17 mouse cellular contexts compared by ENCODE assay signal in the genomic region with DNA sequence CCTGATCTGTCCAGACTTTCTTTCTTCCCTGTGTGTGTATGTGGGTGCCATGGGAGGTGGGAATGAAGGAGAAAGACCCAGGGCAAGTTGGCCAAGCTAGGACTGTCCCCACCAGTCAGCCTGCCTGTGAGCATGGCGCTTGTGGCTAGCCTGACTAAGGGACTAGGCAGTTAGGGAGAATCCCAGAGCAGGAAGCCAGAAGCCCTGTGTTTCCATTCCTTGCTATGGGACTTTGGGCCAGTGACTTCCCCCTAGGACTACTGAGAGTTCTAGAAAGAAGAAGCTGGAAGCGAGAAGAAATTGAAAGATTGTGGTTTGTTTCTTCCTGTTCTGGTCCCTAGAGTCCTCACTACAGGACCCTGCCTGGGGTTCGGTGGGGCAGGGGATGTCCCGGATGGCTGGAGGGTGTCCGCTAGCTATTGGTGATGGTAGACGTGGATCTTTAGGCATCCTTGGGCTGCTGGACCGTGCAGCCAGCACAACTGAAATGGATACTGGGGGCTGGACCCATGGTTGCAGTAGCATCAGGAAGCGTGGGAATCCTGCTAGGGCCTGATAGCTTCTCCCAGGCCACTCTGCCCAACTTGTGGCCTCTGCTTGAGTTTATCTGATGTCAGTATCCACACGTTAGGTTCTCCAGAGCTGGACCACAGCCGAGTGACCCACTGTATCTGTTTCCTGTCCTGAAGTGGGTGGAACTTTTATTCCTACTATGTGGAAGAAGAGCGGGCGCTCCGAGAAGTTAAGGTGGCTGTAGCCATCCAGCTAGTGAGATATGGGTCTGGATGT. TPM values are rescaled to one million over a fixed set of nuclear protein-coding genes. Genes with fewer than 3 reads are reported as not detected.
A peak's percentile ranks its signal among the peaks of the same experiment; 100 is the strongest.
DNase-seq lines count a peak whose midpoint lies in the region; ATAC-seq and TF ChIP-seq lines count a peak whose summit lies in the region.
"Had no signal": no experiment of that assay in that cellular context is flagged by ENCODE, and none has a peak within 500 bp of the region (broad histone marks: within the 10 kb centered on the region; RNA-seq: fewer than 3 reads in every experiment).

No protein-coding gene starts in this region.

- TF ChIP-seq CTCF in stomach, postnatal 0 days (IDR thresholded peaks at IDR 0.05; ENCODE audit: low read depth), result no peak

- H3K27me3 ChIP-seq in hindbrain, embryonic 16.5 days (replicated peaks; ENCODE audit: control insufficient read depth, insufficient read depth, low read length), result no peaks in the 10 kb centered on the region
- H3K27me3 ChIP-seq in hindbrain, embryonic 11.5 days (ENCODE audit: control insufficient read depth, insufficient read depth, low read length), result no peaks in the 10 kb centered on the region
- H3K27me3 ChIP-seq in limb, embryonic 13.5 days, result no peaks in the 10 kb centered on the region
- H3K27me3 ChIP-seq in stomach, postnatal 0 days (ENCODE audit: control insufficient read depth, insufficient read depth, low read length), result no peaks in the 10 kb centered on the region
- H3K27me3 ChIP-seq: intestine, embryonic 15.5 days; neural tube, embryonic 15.5 days had no signal

- H3K4me2 ChIP-seq in hindbrain, embryonic 16.5 days (ENCODE audit: low read length), result no peak overlapping the region
- H3K4me2 ChIP-seq in hindbrain, embryonic 11.5 days (replicated peaks; ENCODE audit: low read depth, low read length), result no peak overlapping the region
- H3K4me2 ChIP-seq in limb, embryonic 13.5 days (replicated peaks), result no peak overlapping the region
- H3K4me2 ChIP-seq in stomach, postnatal 0 days (replicated peaks; ENCODE audit: low read depth), result no peak overlapping the region
- H3K4me2 ChIP-seq: intestine, embryonic 15.5 days; neural tube, embryonic 15.5 days had no signal

- H3K9me3 ChIP-seq in hindbrain, embryonic 16.5 days (ENCODE audit: control insufficient read depth, low read length), result no peaks in the 10 kb centered on the region
- H3K9me3 ChIP-seq in hindbrain, embryonic 11.5 days (ENCODE audit: control insufficient read depth, low read length), result no peaks in the 10 kb centered on the region
- no peaks in the 10 kb centered on the region for H3K9me3 ChIP-seq in limb, embryonic 13.5 days
- no peaks in the 10 kb centered on the region for H3K9me3 ChIP-seq in stomach, postnatal 0 days (ENCODE audit: control insufficient read depth, low read length)
- H3K9me3 ChIP-seq: intestine, embryonic 15.5 days; neural tube, embryonic 15.5 days had no signal

- peak overlapping the region; percentile 48 for H3K27ac ChIP-seq in hindbrain, embryonic 16.5 days (ENCODE audit: low read depth, low read length)
- H3K27ac ChIP-seq in hindbrain, embryonic 11.5 days (ENCODE audit: low read depth, low read length), result no peak overlapping the region
- H3K27ac ChIP-seq in limb, embryonic 13.5 days, result no peak overlapping the region
- no peak overlapping the region for H3K27ac ChIP-seq in stomach, postnatal 0 days (replicated peaks)
- H3K27ac ChIP-seq: intestine, embryonic 15.5 days; neural tube, embryonic 15.5 days had no signal

- 91% methylated on average over 13 of the region's 13 CpGs for WGBS in hindbrain, embryonic 16.5 days
- WGBS in hindbrain, embryonic 11.5 days, result 90% methylated on average over 13 of the region's 13 CpGs
- 87% methylated on average over 13 of the region's 13 CpGs for WGBS in limb, embryonic 13.5 days
- WGBS in stomach, postnatal 0 days, result 85% methylated on average over 13 of the region's 13 CpGs

- no peak for TF ChIP-seq EP300 in stomach, postnatal 0 days (optimal IDR thresholded peaks at IDR 0.05)

- peaks cover 74% of the 10 kb centered on the region for H3K4me1 ChIP-seq in hindbrain, embryonic 16.5 days (ENCODE audit: control insufficient read depth, insufficient read depth, low read depth, low read length)
- H3K4me1 ChIP-seq in hindbrain, embryonic 11.5 days (replicated peaks; ENCODE audit: control insufficient read depth, insufficient read depth, low read length), result peaks cover 13% of the 10 kb centered on the region
- H3K4me1 ChIP-seq in limb, embryonic 13.5 days, result peaks cover 91% of the 10 kb centered on the region
- peaks cover 17% of the 10 kb centered on the region for H3K4me1 ChIP-seq in stomach, postnatal 0 days (replicated peaks; ENCODE audit: control insufficient read depth, insufficient read depth)

- no peak for DNase-seq in hindbrain, embryonic 11.5 days (ENCODE audit: low spot score)
- DNase-seq in spleen, adult 18-20 months, result peak; percentile 31
- DNase-seq in spleen, postnatal 4 days (ENCODE audit: low spot score in 2 of 2), result no peak
- no peak for DNase-seq in stomach, postnatal 0 days (ENCODE audit: low spot score)
- no peak for DNase-seq in c-Kit-positive CD71-positive TER-119-positive erythroid progenitor cells, embryonic 14.5 days (ENCODE audit: low spot score)
- DNase-seq: cerebellum, postnatal 10 days; heart, adult 18-20 months; kidney, postnatal 36 days; layer of hippocampus, postnatal 36 days; lung, postnatal 14 days; thymus, postnatal 25 days had no signal

- H3K4me3 ChIP-seq in hindbrain, embryonic 16.5 days (ENCODE audit: low read length), result no peak overlapping the region
- no peak overlapping the region for H3K4me3 ChIP-seq in hindbrain, embryonic 11.5 days (ENCODE audit: low read depth, low read length)
- no peak overlapping the region for H3K4me3 ChIP-seq in limb, embryonic 13.5 days
- H3K4me3 ChIP-seq in stomach, postnatal 0 days (ENCODE audit: low read depth, low read length), result no peak overlapping the region
- H3K4me3 ChIP-seq: erythroblast, embryonic 14.5 days; intestine, embryonic 15.5 days; neural tube, embryonic 15.5 days had no signal

- no peak for ATAC-seq in hindbrain, embryonic 16.5 days
- ATAC-seq in hindbrain, embryonic 11.5 days (ENCODE audit: low FRiP score), result no peak
- ATAC-seq in limb, embryonic 13.5 days (ENCODE audit: low FRiP score, low read depth), result no peak
- ATAC-seq in stomach, postnatal 0 days (ENCODE audit: low FRiP score, low TSS enrichment), result no peak
- ATAC-seq in CD4-positive, CD25-positive, alpha-beta regulatory T cell, adult 4 months, result no peak
- ATAC-seq: intestine, embryonic 15.5 days had no signal

- 0 out of 2 replicates have a peak, but pooled peaks cover 3% of the 10 kb centered on the region for H3K36me3 ChIP-seq in hindbrain, embryonic 16.5 days (ENCODE audit: control insufficient read depth, insufficient read depth, low read length)
- no peaks in the 10 kb centered on the region for H3K36me3 ChIP-seq in hindbrain, embryonic 11.5 days (ENCODE audit: control insufficient read depth, insufficient read depth, low read length)
- peaks cover 44% of the 10 kb centered on the region for H3K36me3 ChIP-seq in limb, embryonic 13.5 days
- peaks cover 6% of the 10 kb centered on the region; the same call in 1 of the 2 replicates for H3K36me3 ChIP-seq in stomach, postnatal 0 days (ENCODE audit: control insufficient read depth, insufficient read depth, low read length)
- H3K36me3 ChIP-seq: intestine, embryonic 15.5 days had no signal

- H3K9ac ChIP-seq in hindbrain, embryonic 16.5 days (ENCODE audit: low read depth, low read length), result no peak overlapping the region; the same call in 1 of the 2 replicates
- no peak overlapping the region for H3K9ac ChIP-seq in hindbrain, embryonic 11.5 days (ENCODE audit: low read depth, low read length)
- 0 out of 2 replicates have a peak overlapping the region, but pooled peaks have one; percentile 1 for H3K9ac ChIP-seq in limb, embryonic 13.5 days
- H3K9ac ChIP-seq in stomach, postnatal 0 days (ENCODE audit: low read length), result 0 out of 2 replicates have a peak overlapping the region, but pooled peaks have one; percentile 8
- H3K9ac ChIP-seq: intestine, embryonic 15.5 days; neural tube, embryonic 15.5 days had no signal

RNA-seq across cellular contexts. Expression of a gene that starts 10.3 kb away (rescaled TPM):
- 26.5 and 29.9 TPM in 2 replicates for polyA plus RNA-seq in hindbrain, embryonic 16.5 days (2015; fragmentation: Nextera tagmentation; extraction: Ambion mirVana)
- 13.0 and 14.4 TPM in 2 replicates for polyA plus RNA-seq in hindbrain, embryonic 11.5 days (2014; fragmentation: Nextera tagmentation; extraction: Ambion mirVana)
- 20.8 and 22.4 TPM in 2 replicates for polyA plus RNA-seq in limb, embryonic 13.5 days (2015; fragmentation: Nextera tagmentation; extraction: Ambion mirVana)
- 12.0 and 12.9 TPM in 2 replicates for polyA plus RNA-seq in stomach, postnatal 0 days (2015; fragmentation: Nextera tagmentation; extraction: Ambion mirVana)
- 1 to 10 TPM; 1.6 to 2.0 TPM for polyA plus RNA-seq in CD4-positive, CD25-positive, alpha-beta regulatory T cell, adult 4 months (2017; shearing (Covaris generic))

Comparison
In these comparisons a context has a peak if more than half of its experiments do, and no peak if none do; other contexts are left out.
1. DNase-seq: peak in spleen, adult 18-20 months (2 of 2); none in hindbrain, embryonic 11.5 days (single experiment), spleen, postnatal 4 days (0 of 2), stomach, postnatal 0 days (single experiment) and c-Kit-positive CD71-positive TER-119-positive erythroid progenitor cells, embryonic 14.5 days (single experiment).
2. H3K9ac ChIP-seq: peak in limb, embryonic 13.5 days (single experiment) and stomach, postnatal 0 days (single experiment); none in hindbrain, embryonic 16.5 days (single experiment) and hindbrain, embryonic 11.5 days (single experiment).